Mouse (Mus musculus): ENCODE data around the gene Ppil3.

Gene Ppil3

GRCm38 (mm10) chr1:58409553-58410197 lies 35.6 kb downstream of the Ppil3 start:
- DNase-seq (ENCODE audit: low spot score): no peak

DNA sequence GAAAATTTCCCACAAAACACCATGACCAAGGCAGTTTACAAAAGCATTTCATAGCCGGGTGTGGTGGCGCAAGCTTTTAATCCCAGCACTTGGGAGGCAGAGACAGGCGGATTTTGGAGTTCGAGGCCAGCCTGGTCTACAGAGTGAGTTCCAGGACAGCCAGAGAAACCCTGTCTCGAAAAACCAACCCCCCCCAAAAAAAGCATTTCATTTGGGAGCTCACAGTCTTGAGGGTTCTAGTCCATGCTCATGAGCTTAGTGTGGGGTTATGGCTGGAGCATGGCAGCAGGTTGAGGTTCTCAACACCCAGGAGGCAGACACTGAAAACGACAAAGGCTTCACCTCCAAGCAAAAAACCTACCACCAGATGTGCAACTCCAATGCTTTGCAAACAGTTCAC lies 37.1 kb downstream of the Ppil3 start:
- no peak for DNase-seq (ENCODE audit: low spot score)

DNA sequence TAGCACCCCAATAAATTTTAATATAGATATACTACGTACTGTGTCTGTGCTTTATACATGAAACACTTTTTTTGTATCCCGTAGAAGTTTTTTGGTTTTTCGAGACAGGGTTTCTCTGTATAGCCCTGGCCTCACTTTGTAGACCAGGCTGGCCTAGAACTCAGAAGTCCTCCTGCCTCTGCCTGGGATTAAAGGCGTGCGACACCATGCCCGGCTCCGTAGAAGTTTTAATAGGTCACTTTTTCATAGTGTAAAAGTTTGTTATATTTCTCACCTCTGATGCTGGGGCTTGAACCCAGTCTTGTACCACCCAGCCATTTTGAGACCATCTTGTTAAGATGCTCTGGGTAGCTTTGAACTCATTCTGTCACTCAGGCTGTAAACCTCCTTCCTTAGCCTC lies 38.0 kb downstream of the Ppil3 start:
- DNase-seq (ENCODE audit: low spot score): no peak

DNA sequence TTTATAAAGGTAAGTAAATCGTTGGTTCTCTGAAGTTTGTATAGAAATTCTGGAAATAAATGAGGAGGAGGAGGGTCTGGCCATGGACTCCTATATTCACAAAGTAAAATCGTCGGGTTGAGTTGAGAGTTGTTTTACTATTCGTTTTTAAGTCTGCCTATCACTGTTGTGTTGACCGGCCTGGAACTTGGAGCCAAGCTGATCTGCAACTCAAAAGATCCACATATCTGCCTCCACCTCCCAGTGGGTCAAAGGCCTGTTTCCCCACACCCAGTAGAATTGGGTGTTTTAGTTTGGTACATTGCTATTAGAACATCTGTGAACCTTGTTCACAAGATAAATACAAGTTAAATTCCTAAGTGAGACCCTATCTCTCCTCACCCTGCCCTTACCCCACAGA lies 41.5 kb downstream of the Ppil3 start:
- DNase-seq (ENCODE audit: low spot score): no peak

GRCm38 (mm10) chr1:58401396-58401795 lies 43.9 kb downstream of the Ppil3 start:
- DNase-seq (ENCODE audit: low spot score): no peak

DNA sequence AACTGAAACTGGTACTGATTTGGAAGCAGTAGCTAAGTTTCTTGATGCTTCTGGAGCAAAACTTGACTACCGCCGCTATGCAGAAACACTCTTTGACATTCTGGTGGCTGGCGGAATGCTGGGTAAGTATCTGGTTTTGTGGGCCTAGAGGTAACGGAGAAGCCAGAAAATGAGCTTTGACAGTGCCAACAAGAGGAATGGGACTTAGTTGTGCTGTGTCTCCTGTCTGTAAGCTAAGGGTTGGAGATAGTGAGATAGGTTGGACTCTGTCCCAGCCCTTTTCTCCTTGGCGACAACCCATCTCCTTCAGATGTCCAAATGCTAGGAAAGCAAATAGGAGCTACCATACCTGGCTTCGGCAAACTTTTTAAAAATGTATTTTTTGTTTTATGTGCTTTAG lies 47.6 kb downstream of the Ppil3 start:
- DNase-seq (ENCODE audit: low spot score): no peak

DNA sequence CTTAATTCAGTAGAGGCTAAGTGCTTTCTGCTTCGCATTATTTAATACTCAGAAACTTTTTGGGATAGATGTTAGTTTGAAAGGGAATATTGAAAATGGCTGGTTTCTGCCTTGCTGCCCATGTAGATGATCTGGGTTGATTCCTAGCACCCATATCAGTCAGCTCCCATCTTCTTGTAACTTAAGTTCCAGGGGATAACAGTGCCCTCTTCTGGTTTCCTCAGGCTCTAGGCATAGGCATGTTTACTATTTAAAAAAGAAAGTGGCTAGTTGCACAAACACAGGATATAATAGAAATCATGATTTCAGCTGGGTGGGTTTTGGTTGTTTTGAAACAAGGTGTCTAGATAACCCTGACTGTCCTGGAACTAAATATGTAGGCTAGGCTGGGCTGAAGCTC lies 49.1 kb downstream of the Ppil3 start:
- no peak for DNase-seq (ENCODE audit: low spot score)

DNA sequence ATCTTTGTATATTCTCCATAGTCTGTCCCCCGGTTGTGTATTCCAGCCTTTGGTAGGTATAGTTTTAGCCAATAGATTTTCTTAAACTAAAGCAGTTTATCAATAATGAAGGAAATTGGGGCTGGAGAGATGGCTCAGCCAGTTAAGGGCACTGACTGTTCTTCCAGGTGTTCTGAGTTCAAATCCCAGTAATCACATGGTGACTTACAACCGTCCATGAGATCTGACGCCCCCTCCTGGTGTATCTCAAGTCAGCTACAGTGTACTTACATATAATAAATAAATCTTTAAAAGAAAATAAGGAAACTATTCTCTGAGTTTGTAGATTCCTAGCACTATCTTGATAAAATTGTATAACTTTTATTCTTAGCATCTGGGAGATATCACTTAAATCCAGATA lies 49.9 kb downstream of the Ppil3 start:
- no peak for DNase-seq (ENCODE audit: low spot score)

- DNase-seq (ENCODE audit: low spot score): peak; percentile 28
Measured at GRCm38 (mm10) chr1:58393284-58394195, 51.7 kb downstream of the Ppil3 start.

DNA sequence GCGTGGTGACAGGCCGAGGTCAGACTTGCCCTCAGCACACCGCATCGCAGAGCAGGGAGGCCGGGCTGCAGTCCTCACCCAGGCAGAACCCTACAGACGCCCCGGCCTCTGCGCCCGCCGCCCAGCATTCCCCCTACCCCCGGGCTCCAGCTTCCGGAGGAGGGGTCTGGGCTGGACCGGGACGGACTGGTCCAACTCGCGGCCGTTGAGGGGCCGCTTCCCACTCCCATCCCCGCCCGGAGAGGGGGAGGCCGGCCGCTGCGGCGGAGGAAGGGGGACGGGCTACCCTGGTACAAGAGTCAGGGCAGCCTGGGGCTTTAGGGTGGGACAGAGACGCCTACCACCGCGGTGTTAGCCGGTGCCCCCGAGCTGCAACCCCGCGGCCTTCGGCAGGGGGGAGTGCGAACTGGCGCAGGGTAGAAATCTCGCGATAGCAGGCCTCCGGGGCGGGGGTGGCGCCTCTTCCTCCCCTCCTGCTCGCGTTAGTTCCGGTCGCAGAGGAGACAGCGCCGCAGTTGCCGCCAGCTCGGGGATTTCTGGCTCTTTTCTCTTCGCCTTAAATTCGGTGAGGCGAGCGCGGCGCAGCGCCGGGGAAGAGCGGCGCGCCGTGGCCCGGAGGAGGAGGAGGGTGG lies 52.5 kb downstream of the Ppil3 start, which contains the start of gene Bzw1:
TSS of gene Bzw1 (plus strand) at position 247 of the 632 bp plus-strand sequence.
- peak; percentile 92 for DNase-seq (ENCODE audit: low spot score)

DNA sequence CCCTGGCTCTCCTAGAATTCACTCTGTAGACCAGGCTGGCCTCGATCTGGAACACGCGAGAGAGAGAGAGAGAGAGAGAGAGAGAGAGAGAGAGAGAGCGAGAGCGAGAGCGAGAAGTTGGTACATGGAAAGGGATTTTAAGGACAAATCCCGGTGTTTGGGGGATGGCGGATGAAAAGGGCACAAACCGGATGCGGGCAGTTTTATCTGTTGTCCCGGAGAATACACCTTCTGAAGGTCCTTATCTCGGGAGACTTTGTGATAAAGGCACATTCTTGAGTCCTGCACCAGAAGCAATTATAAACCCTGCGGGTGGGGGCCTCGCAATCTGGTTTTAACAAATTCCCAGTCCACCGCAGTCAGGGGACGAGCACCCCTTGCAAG lies 53.0 kb downstream of the Ppil3 start:
- DNase-seq (ENCODE audit: low spot score): no peak

DNA sequence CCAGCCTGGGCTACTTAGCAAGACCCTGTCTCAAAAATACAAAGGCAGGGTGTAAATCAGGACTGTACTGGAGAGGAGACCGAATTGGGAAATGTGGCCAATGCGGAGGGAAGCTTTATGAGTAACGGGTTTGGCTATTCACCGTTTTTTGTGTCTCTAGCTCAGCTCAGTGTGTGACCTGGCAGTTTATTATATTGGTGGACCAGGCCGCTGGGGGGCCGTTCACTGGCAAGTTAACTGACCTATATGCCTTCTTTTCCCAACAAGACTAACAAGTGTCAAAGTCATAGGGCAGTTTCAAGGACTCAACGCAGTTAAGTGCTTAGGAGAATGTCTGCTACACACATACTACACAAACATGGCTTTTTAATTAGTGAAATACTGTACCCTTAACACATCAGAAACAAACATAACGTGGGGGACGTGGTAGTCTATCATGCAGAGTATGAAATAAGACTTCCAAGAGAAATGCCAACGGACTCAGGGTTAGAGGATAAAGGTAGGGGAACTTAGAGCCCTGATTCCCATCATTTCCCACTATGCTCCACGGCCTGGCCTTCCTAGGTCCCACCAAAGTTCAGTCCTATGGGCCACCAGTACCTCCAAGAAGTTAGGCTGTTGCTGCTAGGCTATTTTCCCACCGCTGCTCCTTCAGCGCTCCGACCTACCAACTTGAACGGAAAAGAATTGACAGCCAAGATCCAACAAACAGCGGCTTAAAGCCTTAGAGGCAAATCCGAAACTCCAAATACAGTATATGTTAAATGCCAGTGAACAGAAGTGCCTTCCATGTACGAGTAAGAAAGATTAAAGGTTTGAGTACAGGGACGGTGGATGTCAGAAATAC lies 53.6 kb downstream of the Ppil3 start:
- DNase-seq (ENCODE audit: low spot score): no peak

- no peak for DNase-seq (ENCODE audit: low spot score)
Measured at GRCm38 (mm10) chr1:58382586-58383281, 62.6 kb downstream of the Ppil3 start.
